Mouse (Mus musculus): ENCODE data around the gene Celf1. TPM values are rescaled to one million over a fixed set of nuclear protein-coding genes. Genes with fewer than 3 reads are reported as not detected.
"Not testable (repeated sequence)": the region's sequence is repeated elsewhere in the genome, so short reads cannot be mapped to it uniquely, and the experiment has no call there.

Celf1 gene
- polyA plus RNA-seq, 1 experiment from 2014 or later = 74.3 TPM

- no peaks in the 10 kb centered on the region for H3K27me3 ChIP-seq (ENCODE audit: control insufficient read depth, insufficient read depth, low read length)
- H3K36me3 ChIP-seq (ENCODE audit: control insufficient read depth, insufficient read depth, low read length) = no peaks in the 10 kb centered on the region
- no peaks in the 10 kb centered on the region for H3K9me3 ChIP-seq (replicated peaks; ENCODE audit: control insufficient read depth, low read length)
- H3K4me3 ChIP-seq (replicated peaks; ENCODE audit: low read length) = no peak overlapping the region
- WGBS = 86% methylated on average over 2 of the region's 2 CpGs
- no peak overlapping the region for H3K4me2 ChIP-seq (ENCODE audit: low read depth, low read length)
- ATAC-seq (ENCODE audit: insufficient read depth, low FRiP score) = no peak
- H3K9ac ChIP-seq (ENCODE audit: low read length) = no peak overlapping the region
- no peak overlapping the region for H3K27ac ChIP-seq (ENCODE audit: low read length)
- no peaks in the 10 kb centered on the region for H3K4me1 ChIP-seq (ENCODE audit: control insufficient read depth, insufficient read depth, low read length)
Observed at GRCm38 (mm10) chr2:90976590-90976989, 36.4 kb downstream of the Celf1 start.

GRCm38 (mm10) chr2:90977291-90977690 lies 37.1 kb downstream of the Celf1 start:
- Histone ChIP-seq H3K4me2 (ENCODE audit: low read depth, low read length) (no peak overlapping the region), H3K9ac (ENCODE audit: low read length) (no peak overlapping the region), H3K36me3 (ENCODE audit: control insufficient read depth, insufficient read depth, low read length) (no peaks in the 10 kb centered on the region), H3K4me3 (replicated peaks; ENCODE audit: low read length) (no peak overlapping the region), H3K9me3 (replicated peaks; ENCODE audit: control insufficient read depth, low read length) (no peaks in the 10 kb centered on the region), H3K27ac (ENCODE audit: low read length) (no peak overlapping the region), H3K4me1 (ENCODE audit: control insufficient read depth, insufficient read depth, low read length) (no peaks in the 10 kb centered on the region), H3K27me3 (ENCODE audit: control insufficient read depth, insufficient read depth, low read length) (no peaks in the 10 kb centered on the region)
- WGBS = 77% methylated on average over 4 of the region's 4 CpGs
- no peak for ATAC-seq (ENCODE audit: insufficient read depth, low FRiP score)

- 91% methylated on average over 3 of the region's 3 CpGs for WGBS
- H3K4me3 ChIP-seq (replicated peaks; ENCODE audit: low read length) = no peak overlapping the region
Observed at GRCm38 (mm10) chr2:90986055-90986454, 45.9 kb downstream of the Celf1 start.

GRCm38 (mm10) chr2:91008536-91008935 lies 68.4 kb downstream of the Celf1 start:
- Histone ChIP-seq H3K27ac (ENCODE audit: low read length) (no peak overlapping the region), H3K4me1 (ENCODE audit: control insufficient read depth, insufficient read depth, low read length) (no peaks in the 10 kb centered on the region), H3K9ac (ENCODE audit: low read length) (no peak overlapping the region), H3K36me3 (ENCODE audit: control insufficient read depth, insufficient read depth, low read length) (peaks cover 46% of the 10 kb centered on the region), H3K9me3 (replicated peaks; ENCODE audit: control insufficient read depth, low read length) (no peaks in the 10 kb centered on the region), H3K4me3 (replicated peaks; ENCODE audit: low read length) (no peak overlapping the region), H3K27me3 (ENCODE audit: control insufficient read depth, insufficient read depth, low read length) (no peaks in the 10 kb centered on the region), H3K4me2 (ENCODE audit: low read depth, low read length) (no peak overlapping the region)
- WGBS = 97% methylated on average over 8 of the region's 8 CpGs
- ATAC-seq (ENCODE audit: insufficient read depth, low FRiP score) = no peak

More at GRCm38 (mm10) chr2:90986055-90986454, 45.9 kb downstream of the Celf1 start:
- Histone ChIP-seq H3K4me1 (ENCODE audit: control insufficient read depth, insufficient read depth, low read length) (no peaks in the 10 kb centered on the region), H3K27me3 (ENCODE audit: control insufficient read depth, insufficient read depth, low read length) (no peaks in the 10 kb centered on the region), H3K4me2 (ENCODE audit: low read depth, low read length) (no peak overlapping the region), H3K9ac (ENCODE audit: low read length) (no peak overlapping the region), H3K9me3 (replicated peaks; ENCODE audit: control insufficient read depth, low read length) (no peaks in the 10 kb centered on the region), H3K27ac (ENCODE audit: low read length) (no peak overlapping the region), H3K36me3 (ENCODE audit: control insufficient read depth, insufficient read depth, low read length) (no peaks in the 10 kb centered on the region)
- no peak for ATAC-seq (ENCODE audit: insufficient read depth, low FRiP score)

GRCm38 (mm10) chr2:91013881-91014280 lies 73.7 kb downstream of the Celf1 start:
- H3K36me3 ChIP-seq (ENCODE audit: control insufficient read depth, insufficient read depth, low read length) = peaks cover 26% of the 10 kb centered on the region
- H3K9me3 ChIP-seq (replicated peaks; ENCODE audit: control insufficient read depth, low read length) = no peaks in the 10 kb centered on the region
- H3K4me1 ChIP-seq (ENCODE audit: control insufficient read depth, insufficient read depth, low read length) = no peaks in the 10 kb centered on the region
- 77% methylated on average over 2 of the region's 2 CpGs for WGBS
- H3K9ac ChIP-seq (ENCODE audit: low read length) = no peak overlapping the region
- ATAC-seq (ENCODE audit: insufficient read depth, low FRiP score) = no peak
- H3K27ac ChIP-seq (ENCODE audit: low read length) = no peak overlapping the region
- H3K27me3 ChIP-seq (ENCODE audit: control insufficient read depth, insufficient read depth, low read length) = no peaks in the 10 kb centered on the region
- H3K4me2 ChIP-seq (ENCODE audit: low read depth, low read length) = no peak overlapping the region
- H3K4me3 ChIP-seq (replicated peaks; ENCODE audit: low read length) = no peak overlapping the region

GRCm38 (mm10) chr2:91015386-91015785 lies 75.2 kb downstream of the Celf1 start:
- Histone ChIP-seq H3K27me3 (ENCODE audit: control insufficient read depth, insufficient read depth, low read length) (no peaks in the 10 kb centered on the region), H3K9ac (ENCODE audit: low read length) (no peak overlapping the region), H3K36me3 (ENCODE audit: control insufficient read depth, insufficient read depth, low read length) (peaks cover 20% of the 10 kb centered on the region; the same call in 1 of the 2 replicates), H3K4me3 (replicated peaks; ENCODE audit: low read length) (no peak overlapping the region), H3K27ac (ENCODE audit: low read length) (no peak overlapping the region), H3K4me1 (ENCODE audit: control insufficient read depth, insufficient read depth, low read length) (no peaks in the 10 kb centered on the region), H3K4me2 (ENCODE audit: low read depth, low read length) (no peak overlapping the region), H3K9me3 (replicated peaks; ENCODE audit: control insufficient read depth, low read length) (no peaks in the 10 kb centered on the region)
- 82% methylated on average over 4 of the region's 4 CpGs for WGBS
- ATAC-seq (ENCODE audit: insufficient read depth, low FRiP score) = no peak

- Histone ChIP-seq H3K36me3 (ENCODE audit: control insufficient read depth, insufficient read depth, low read length) (peaks cover 12% of the 10 kb centered on the region; the same call in 1 of the 2 replicates), H3K27me3 (ENCODE audit: control insufficient read depth, insufficient read depth, low read length) (no peaks in the 10 kb centered on the region), H3K4me2 (ENCODE audit: low read depth, low read length) (no peak overlapping the region), H3K27ac (ENCODE audit: low read length) (no peak overlapping the region), H3K9ac (ENCODE audit: low read length) (no peak overlapping the region), H3K4me1 (ENCODE audit: control insufficient read depth, insufficient read depth, low read length) (no peaks in the 10 kb centered on the region), H3K9me3 (replicated peaks; ENCODE audit: control insufficient read depth, low read length) (no peaks in the 10 kb centered on the region), H3K4me3 (replicated peaks; ENCODE audit: low read length) (no peak overlapping the region)
- WGBS = 88% methylated on average over 8 of the region's 8 CpGs
- ATAC-seq (ENCODE audit: insufficient read depth, low FRiP score) = no peak
Observed at GRCm38 (mm10) chr2:91018061-91018788, 78.0 kb downstream of the Celf1 start.

- 91% methylated on average over 3 of the region's 3 CpGs for WGBS
Observed at GRCm38 (mm10) chr2:91019911-91020310, 79.7 kb downstream of the Celf1 start.

GRCm38 (mm10) chr2:91022266-91022665 lies 82.1 kb downstream of the Celf1 start:
- not testable (repeated sequence) for H3K4me2 ChIP-seq (ENCODE audit: low read depth, low read length); H3K27me3 ChIP-seq (ENCODE audit: control insufficient read depth, insufficient read depth, low read length); H3K9ac ChIP-seq (ENCODE audit: low read length); H3K27ac ChIP-seq (ENCODE audit: low read length); H3K4me1 ChIP-seq (ENCODE audit: control insufficient read depth, insufficient read depth, low read length); H3K36me3 ChIP-seq (ENCODE audit: control insufficient read depth, insufficient read depth, low read length); ATAC-seq (ENCODE audit: insufficient read depth, low FRiP score); H3K4me3 ChIP-seq (replicated peaks; ENCODE audit: low read length); H3K9me3 ChIP-seq (replicated peaks; ENCODE audit: control insufficient read depth, low read length)
- 96% methylated on average over 7 of the region's 7 CpGs for WGBS

More at GRCm38 (mm10) chr2:91019911-91020310, 79.7 kb downstream of the Celf1 start:
- no peak overlapping the region for H3K4me3 ChIP-seq (replicated peaks; ENCODE audit: low read length)
- H3K9ac ChIP-seq (ENCODE audit: low read length) = no peak overlapping the region
- no peaks in the 10 kb centered on the region for H3K27me3 ChIP-seq (ENCODE audit: control insufficient read depth, insufficient read depth, low read length)
- no peak overlapping the region for H3K4me2 ChIP-seq (ENCODE audit: low read depth, low read length)
- H3K4me1 ChIP-seq (ENCODE audit: control insufficient read depth, insufficient read depth, low read length) = no peaks in the 10 kb centered on the region
- no peak overlapping the region for H3K27ac ChIP-seq (ENCODE audit: low read length)
- ATAC-seq (ENCODE audit: insufficient read depth, low FRiP score) = no peak
- peaks cover 5% of the 10 kb centered on the region; the same call in 1 of the 2 replicates for H3K36me3 ChIP-seq (ENCODE audit: control insufficient read depth, insufficient read depth, low read length)
- H3K9me3 ChIP-seq (replicated peaks; ENCODE audit: control insufficient read depth, low read length) = no peaks in the 10 kb centered on the region
